Mouse (Mus musculus) adrenal gland, adult (tissue): ENCODE data around the gene Aspa.
A peak's percentile ranks its signal among the peaks of the same experiment; 100 is the strongest.
"Not testable (repeated sequence)": the region's sequence is repeated elsewhere in the genome, so short reads cannot be mapped to it uniquely, and the experiment has no call there.

Source experiments
- DNase-seq, 2 experiments: peaks; one replicate each; pipeline ENCODE4 v3.0.0; 2022 to 2023; ENCODE audit warnings: low spot score in 1 of 2; ENCODE audit not compliant: inconsistent age in 2 of 2

The Aspa gene

DNA sequence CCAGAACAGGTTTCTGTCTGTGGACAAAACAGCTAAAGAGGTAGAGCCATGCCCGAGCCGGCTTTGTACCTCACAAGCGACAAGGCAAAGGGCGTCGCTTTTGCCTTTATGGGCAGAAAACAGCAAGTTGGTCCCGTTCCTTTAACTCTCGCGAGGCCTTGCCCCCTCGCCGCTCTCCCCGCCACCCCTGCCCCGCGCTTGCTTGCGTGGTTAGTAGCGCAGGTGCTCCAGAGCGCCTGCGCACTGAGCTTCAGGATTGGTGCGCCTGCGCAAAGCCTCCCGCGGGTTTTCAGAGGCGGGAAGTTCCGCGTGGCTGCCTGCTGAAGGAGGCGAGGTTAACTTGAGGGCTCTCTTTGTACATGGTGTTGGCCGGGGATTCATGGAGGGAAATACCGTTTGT is at the start of gene Aspa, which contains the start of the genes Gm49340 and Spata22:
TSS of gene Aspa (minus strand) at position 155 of the 400 bp plus-strand sequence.
TSS of gene Gm49340 (plus strand) at position 300 of the 400 bp plus-strand sequence.
TSS of gene Spata22 (plus strand) at position 300 of the 400 bp plus-strand sequence.
- DNase-seq: no peak

DNA sequence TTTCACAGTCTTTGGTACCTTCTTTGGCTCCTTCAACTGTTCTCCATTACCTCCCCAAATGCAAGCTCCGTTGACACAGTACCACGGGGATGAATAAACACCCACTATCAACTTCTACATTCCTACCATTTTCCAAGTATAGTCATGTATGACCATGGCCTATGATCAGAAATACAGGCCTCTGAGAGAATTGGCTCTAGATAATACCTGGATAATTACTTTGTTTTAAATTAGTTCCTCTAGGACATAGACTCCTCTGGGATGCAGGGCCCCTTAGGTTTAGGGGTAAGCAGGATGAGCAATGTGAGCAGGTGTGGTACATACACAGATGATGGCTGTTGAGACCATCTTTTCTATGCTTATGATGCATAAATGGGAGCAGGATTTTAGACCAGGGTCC is 41.5 kb upstream of the Aspa start, which contains the start of gene Olfr376:
TSS of gene Olfr376 (plus strand) at position 301 of the 400 bp plus-strand sequence.
- DNase-seq: no peak

DNA sequence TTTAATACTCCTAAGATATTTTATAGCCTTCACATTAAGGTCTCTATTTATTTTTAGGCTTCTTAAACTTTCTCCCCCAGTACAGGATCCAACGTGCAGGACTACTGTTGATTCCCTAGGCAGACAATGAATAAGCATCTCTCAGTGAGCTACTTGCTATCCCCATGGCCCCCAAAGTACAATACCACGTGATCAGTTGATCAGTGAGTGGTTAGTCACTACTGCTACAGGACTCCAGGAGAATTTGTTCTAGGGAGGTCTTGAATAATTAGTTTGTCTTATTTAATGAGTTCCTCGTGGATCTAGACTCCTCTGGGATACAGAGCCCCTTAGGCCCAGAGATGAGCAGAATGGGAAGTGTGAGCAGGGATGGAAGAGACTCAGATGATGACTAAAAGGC is 21.1 kb upstream of the Aspa start, which contains the start of gene Olfr20:
TSS of gene Olfr20 (plus strand) at position 301 of the 400 bp plus-strand sequence.
- no peak for DNase-seq

DNA sequence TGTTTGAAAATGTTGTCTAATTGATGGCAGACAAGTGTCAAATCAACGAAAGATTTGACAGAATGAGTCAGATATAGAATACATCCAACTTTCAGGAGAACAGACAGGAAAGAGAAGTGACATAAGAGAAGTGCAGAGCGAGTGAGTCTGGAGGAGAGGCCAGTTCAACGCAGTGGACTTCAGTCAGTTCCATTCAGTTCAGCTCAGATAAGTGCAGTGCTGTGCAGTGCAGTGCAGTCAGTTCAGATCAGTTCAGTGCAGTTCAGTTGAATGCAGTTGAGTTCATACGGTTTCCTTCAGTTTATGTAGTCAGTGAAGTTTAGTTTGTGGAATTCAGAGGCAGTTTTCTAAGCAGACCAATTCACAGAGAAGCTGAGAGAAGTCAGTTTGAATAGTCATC is 7.5 kb upstream of the Aspa start:
- DNase-seq: no peak

DNA sequence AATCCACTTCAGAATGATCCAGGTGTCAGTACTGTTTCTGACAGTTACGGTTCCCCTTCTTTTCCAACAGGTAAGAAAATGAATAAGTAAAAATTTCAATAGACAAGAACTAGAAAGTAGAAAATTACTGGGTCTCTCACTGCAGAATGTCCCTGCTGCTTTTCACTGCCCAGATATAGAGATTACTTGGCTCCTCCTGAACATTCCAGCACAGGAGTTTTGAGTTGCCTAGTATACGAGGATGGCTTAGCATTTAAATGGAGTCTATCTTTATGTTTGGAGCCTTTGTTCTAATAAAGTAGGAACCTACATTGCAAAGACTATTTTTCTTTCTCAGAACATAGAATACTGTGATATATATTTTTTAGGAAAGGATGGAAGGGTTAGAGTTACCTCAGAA is 4.0 kb upstream of the Aspa start:
- DNase-seq: no peak

DNA sequence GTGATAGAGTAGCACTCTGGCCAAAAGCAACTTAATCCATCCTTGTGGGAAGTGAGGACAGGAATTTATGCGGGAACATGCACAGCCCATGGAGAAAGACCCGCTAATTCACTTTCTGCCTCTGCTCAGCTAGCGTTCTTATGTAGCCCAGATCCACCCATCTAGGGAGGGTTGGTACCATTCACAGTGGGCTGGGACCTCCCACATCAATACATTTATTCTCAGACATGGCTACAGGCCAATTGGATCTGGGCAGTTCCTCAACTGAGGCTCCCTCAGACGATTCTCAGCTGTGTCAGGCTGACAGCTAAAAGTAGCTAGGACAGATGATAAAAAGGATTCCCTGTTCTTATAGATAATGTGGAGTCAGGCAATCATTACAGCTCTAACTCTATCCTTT is 2.0 kb downstream of the Aspa start:
- DNase-seq: peak in 1 of 2 experiments; percentile 29

DNA sequence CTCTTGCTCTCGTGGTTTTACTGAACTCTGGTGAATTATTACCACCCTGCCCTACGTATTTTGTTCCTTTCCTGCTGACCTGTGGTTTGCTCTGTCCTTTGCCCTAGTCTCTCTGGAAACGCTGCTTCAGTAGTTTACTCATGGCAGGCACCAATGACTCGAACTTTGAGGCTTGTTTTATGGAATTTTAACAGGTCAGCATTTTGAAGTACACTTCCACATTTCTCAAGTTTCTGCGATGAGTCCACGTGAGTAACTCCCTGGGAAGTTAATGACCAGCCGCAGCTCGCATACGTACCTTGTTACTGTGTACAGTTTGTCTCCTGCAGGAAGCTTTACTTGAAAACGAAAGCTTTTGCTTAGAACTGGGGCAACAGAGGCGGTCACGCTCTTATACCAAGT is 2.9 kb downstream of the Aspa start:
- DNase-seq: peak; percentile 37 to 81

DNA sequence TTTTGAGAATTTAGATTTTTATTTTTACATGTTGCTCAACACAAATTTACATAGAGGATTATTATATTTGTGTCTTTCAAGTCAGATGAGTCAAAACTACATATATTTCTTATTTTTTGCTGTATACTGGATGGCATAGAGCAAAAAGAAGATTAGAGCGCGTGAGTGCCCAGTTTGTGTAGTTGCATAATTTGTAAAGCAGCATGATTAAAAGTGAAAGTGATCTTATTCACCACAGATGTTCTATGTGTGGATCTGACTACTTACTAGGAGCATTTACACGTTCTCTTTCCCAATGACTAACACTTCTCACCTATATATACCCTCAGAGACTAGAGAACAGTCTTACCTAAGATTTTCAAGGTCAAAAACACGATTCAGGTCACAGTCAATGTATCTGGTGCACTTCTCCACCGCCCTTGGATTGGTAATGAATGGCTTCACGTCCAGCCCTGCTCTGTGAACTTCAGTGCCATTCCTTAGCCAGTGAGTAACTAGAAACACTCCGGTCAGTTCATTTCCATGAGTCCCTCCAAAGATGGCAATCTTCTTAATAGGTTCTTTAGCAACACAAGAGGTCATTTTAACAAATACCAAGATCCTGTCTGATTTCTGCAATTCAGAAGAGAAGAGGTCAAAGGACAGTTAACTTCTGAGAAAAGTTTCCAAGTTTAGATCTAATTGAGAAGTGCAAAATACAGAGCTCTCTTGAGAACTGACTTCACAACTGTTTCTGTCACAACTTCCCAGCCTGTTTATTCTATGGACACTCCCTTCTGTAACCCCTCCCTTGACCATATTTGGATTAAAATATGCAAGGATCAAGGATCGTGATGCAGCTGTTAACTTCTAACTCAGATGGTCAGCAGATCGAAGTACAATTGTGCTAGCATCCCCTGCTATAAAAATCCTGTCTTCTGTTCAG is 5.2 kb downstream of the Aspa start:
- peak in 1 of 2 experiments; percentile 63 for DNase-seq

DNA sequence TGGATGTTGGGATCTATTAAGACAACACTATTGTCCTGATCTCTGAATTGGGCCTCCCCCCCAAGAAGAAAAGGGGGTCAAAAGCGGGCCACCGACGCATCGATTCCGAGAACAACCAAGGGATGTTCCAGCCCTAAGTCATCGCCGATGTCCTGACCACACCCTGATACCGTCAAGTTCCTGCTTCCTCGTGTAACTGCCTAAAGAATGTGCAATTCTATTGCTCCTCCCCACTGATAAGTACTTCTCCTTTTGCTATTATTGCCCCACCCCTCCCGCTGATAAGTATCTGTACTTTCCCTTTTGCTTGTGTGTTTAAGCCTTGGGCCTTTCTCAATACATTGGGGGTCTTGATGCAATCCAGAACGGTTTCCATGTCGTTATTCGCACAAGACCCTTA is 8.3 kb downstream of the Aspa start:
- DNase-seq: not testable (repeated sequence)

DNA sequence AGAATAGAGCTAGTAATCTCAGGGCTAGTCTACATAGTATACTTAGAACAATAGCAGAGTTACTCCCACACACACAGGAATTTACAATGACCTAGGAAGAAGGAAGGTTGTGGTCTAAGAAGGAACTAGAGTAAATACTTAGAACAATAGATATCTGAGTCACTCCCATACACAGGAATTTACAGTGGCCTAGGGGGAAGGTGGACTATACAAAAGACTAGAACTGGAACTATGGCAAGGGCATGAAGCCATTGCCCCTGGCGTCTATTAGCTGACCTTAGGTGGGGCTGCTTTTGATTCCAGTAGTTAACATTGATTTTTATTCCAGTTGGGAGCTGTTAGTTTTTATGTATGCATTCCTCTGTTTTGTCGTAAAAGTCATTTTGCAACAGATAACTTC is 10.8 kb downstream of the Aspa start:
- not testable (repeated sequence) for DNase-seq

DNA sequence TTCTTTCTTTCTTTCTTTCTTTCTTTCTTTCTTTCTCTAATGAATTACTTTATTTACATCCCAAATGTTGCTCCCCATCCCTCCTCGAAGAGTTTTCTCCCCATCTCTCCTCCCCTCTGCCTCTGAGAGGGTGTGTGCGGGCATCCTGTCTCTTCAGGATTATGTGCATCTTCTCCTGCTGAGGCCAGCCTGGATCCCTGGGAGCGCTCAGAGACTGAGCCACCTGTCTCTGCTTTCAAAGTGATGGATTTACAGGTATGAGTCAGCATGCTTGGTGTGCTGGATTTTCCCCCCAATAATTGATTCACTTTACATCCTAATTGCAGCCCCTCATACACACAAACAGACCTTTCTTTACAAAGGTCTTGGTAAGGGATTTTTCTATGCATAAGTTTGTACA is 13.4 kb downstream of the Aspa start:
- no peak for DNase-seq

DNA sequence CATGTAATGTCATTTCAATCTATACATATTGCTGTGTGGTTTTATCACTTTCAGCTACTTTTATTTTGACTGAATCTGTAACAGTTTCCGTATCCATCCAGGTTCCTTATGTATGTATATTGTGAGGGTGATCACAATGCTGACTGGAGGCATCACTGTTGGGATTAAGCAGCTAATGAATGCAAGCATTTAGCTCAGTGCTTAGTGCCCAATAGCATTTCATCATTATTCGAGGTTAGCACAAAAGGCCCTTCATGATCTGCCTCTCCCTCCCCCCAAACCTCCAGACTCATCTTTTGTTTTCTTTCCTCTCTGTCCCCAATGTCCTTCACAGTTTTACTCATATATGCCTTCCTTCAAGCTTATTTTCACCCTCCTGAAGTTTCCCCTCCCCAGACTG is 26.3 kb downstream of the Aspa start:
- DNase-seq: no peak

DNA sequence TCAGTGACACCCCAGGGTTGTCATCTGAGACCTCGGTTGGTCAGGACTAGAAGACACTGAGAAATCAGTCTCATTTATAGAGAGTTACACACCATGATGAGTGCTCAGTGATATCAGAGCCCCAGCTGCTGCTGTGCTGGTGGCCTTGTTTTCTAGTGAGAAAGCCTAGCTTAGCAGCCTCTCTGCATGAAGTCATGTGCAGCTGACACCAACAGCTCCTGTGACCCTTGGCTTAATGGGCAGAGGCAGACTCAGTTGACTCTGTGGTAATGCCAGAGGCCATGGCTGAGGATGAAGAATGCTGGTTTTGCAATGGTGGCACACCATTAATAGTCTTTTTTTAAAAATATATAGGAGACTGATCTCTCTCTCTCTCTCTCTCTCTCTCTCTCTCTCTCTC is 39.8 kb downstream of the Aspa start:
- no peak for DNase-seq

DNA sequence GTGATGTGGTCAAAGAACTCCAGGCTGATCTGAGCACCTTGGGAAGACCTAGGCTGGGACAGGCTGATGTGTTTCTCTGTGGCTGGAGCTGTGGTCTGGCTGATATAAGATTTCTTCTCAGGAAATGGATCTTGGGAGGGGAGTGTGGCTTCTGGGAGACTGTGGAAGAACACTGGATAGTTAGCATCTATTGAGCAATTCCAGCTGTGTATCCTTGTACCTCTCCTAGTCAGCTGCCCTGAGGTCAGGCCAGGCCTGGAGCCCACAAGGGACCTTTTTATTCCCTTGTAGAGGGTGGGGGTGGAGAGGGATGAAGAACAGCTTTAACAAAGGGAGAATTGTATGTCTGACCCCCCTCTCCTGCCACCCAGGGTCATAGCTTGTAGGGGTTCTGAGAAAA is 45.0 kb downstream of the Aspa start:
- DNase-seq: no peak

DNA sequence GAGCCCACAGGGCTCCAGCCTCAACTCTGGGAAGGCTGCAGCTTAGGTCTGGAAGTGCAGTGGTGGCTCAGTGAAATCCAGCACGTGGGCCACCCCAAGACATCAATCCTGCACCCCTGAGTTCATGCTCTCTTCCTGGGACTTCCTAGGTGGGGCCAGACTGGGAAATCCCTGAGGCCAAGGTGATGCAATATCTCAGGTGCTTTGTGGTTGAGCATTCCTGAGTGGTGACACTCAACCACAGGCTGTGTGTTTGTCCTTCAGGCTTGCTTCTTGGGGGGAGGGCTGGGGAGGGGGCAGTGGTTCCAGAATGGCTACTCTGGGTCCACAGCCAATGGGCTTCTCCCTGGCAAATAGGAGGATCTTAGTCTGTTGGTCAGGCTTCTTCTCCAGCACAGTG is 45.5 kb downstream of the Aspa start:
- DNase-seq: no peak

DNA sequence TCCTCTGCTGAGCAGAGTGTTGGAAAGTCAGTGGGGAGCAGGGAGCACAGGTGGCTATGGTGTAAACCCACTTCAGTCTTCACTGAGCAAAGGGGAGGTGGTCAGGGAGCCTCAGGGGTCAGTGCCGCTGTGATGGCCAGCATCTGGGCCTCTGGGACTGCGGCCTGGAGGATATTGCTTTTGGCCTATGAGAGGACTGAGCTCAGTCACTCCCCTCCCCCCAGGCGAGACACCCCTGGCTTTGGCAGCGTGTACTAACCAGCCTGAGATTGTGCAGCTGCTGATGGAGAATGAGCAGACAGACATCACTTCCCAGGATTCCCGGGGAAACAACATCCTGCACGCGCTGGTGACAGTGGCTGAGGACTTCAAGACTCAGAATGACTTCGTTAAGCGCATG is 46.0 kb downstream of the Aspa start:
- DNase-seq: no peak

DNA sequence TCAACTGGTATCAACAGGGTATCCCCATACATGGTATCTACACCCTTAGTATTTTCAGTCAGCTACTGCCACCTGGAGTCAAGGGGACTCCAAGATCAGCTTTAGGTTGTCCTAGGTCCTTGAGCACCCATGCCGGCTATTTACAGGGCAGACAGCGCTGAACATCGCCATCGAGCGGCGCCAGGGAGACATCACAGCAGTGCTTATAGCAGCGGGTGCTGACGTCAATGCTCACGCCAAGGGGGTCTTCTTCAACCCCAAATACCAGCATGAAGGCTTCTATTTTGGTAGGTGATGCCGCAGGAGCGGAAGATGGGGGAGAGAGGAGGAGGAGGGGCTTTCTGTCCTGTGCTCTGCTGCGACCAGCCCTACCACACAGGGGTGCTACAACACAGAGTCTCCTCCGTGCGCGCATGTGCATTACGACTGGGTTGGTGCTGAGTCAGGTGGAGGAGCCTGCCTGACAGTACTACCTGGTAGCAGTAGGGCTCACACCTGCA is 47.8 kb downstream of the Aspa start:
- peak; percentile 33 to 77 for DNase-seq

DNA sequence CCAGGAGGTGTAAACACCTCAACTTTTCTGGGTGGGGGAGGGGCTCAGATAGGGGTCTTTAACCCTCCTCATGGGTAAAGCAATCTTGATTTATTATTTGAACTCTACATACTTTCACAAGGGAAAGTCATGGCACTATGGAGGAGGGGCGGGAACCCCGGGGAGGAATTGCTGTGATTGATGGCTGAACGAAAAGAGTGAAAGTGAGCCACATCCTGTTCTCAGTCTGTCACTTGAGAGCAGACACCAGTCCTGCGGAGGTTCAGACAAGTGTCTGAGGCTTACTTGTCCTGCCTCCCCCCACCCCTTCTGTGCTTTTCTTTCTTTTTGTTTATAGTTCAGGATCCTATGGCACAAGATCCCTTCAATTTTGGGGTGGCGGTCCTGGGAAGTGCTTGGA is 48.7 kb downstream of the Aspa start:
- DNase-seq: no peak

DNA sequence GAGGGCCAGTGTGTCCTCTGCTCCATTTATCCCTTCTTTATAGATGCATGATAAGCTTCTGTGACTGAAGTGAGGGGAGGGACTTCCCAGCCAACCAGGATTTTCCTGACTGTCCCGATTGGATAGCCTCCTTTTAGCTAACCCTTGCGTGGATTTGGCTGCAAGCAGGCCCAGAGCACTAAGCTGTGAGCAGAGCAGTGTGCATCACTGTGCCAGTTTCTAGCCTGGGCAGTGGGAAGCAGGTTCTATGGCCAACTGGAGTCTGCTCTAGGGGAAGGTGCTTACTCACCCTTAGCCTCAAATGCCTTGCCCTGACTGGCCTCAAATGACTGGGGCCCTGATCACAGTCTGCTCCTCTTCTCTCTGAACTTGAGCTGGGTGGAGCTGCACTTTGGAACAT is 54.6 kb downstream of the Aspa start:
- no peak for DNase-seq

DNA sequence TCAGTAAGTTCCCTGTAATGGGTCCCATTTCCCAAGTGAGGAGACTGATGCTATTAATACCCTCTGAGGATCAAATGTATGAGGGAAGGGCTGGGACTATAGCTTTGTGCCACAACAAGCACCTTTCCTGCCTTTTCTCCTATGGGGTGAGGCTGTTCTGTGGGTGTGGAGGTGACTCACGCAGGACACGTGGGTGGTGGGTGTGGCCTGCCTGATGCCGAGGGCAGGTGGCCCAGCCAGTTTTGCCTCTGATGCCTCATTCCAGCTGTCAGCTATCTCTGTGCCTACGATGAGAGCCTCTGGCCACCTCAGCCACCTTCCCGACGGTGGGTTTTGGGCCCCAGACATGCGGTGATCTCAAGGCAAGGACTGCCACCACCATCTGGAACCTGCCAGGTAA is 62.1 kb downstream of the Aspa start, which contains the start of gene Trpv3:
TSS of gene Trpv3 (plus strand) at position 122 of the 400 bp plus-strand sequence.
- no peak for DNase-seq

DNA sequence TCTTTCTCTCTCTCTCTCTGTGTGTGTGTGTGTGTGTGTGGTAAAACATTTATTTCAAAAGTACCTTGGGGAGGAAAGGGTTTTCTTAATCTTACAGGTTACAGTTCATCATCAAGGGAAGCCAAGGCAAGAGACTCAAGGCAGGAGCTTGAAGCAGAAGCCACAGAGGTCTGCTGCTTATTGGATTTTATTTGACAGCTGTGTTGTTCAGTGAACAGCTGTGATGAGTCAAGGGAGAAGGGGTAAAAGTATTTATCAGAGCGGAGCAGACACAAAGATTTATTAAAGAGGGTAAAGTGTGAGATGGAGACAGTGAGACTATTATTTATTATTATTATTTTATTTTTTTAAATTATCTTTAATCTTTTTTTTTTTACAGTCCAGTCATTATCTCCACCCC is 68.0 kb downstream of the Aspa start:
- DNase-seq: no peak

DNA sequence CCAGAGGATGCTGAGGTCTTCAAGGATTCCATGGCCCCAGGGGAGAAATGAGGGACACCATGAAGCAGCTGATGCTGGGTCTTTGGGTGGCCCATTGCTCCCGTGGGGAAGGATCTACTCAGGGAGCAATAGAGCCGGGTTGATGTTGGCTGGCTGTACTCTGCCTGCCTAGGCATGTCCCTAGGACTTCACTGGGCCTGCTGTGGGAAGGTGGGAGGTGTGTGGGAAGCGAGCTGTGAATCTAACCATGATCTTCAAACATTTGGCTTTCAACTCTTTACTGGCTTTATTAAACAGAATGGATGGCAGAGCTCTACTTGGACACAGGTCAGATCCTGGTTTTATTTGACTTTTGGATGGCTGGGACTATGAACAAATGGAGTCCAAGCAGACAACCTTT is 68.9 kb downstream of the Aspa start:
- DNase-seq: no peak
